Mouse (Mus musculus): ENCODE results near the gene Syna. TPM values are rescaled to one million over a fixed set of nuclear protein-coding genes. Genes with fewer than 3 reads are reported as not detected.

Gene Syna
- polyA plus RNA-seq, 1 experiment from 2014 or later, result 0.07 TPM

DNA sequence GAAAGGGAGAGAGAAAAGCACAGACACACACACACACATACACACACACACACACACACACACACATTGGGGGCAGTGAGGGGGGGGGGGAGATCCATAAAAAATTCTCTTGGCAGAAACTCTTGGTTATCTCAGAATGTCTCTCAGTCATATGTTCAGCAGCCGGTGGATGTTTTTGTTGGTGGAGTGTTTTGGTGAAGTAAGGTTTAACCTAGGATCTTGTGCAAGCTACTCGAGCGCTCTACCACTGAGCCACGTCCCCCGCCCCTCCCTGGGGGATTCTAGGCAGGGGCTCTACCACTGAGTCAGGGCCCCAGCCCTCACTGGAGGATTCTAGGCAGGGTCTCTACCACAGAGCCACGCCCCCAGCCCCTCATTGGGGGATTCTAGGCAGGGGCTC, 23.9 kb downstream of the Syna start:
- Histone ChIP-seq H3K27me3 (ENCODE audit: control insufficient read depth, insufficient read depth, low read length) (no peaks in the 10 kb centered on the region), H3K4me3 (ENCODE audit: low read depth, low read length) (no peak overlapping the region), H3K9me3 (ENCODE audit: control insufficient read depth, low read length) (no peaks in the 10 kb centered on the region), H3K27ac (replicated peaks) (no peak overlapping the region), H3K36me3 (ENCODE audit: control insufficient read depth, insufficient read depth, low read length) (peaks cover 8% of the 10 kb centered on the region; the same call in 1 of the 2 replicates), H3K4me1 (replicated peaks; ENCODE audit: control insufficient read depth, insufficient read depth) (peaks cover 7% of the 10 kb centered on the region), H3K9ac (ENCODE audit: low read length) (no peak overlapping the region), H3K4me2 (replicated peaks; ENCODE audit: low read depth) (no peak overlapping the region)
- WGBS, result 76% methylated on average over 6 of the region's 6 CpGs
- no peak for DNase-seq (ENCODE audit: low spot score)
- TF ChIP-seq EP300 (optimal IDR thresholded peaks at IDR 0.05) (no peak), CTCF (IDR thresholded peaks at IDR 0.05; ENCODE audit: low read depth) (no peak)
- no peak for ATAC-seq (ENCODE audit: low FRiP score, low TSS enrichment)

DNA sequence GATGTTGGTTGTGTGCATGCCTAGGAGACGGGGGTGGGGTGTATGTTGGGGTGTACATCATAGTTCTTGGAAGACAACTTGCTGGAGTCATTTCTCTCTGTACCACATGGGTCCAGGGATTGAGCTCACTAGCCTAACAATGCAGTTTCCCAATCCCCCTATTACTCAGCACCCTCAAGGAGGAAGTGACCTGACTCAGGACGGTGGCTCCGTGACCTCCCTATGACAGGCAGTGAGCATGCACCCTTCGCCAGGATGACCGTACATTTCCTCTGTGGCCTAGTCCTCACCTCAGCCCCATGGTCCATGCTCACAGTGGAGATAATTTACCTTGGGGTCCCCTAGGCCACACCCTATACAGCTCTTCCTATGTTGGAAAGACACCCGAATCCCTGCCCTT, 27.6 kb downstream of the Syna start:
- Histone ChIP-seq H3K36me3 (ENCODE audit: control insufficient read depth, insufficient read depth, low read length) (peaks cover 8% of the 10 kb centered on the region; the same call in 1 of the 2 replicates), H3K9ac (ENCODE audit: low read length) (no peak overlapping the region), H3K4me2 (replicated peaks; ENCODE audit: low read depth) (no peak overlapping the region), H3K4me1 (replicated peaks; ENCODE audit: control insufficient read depth, insufficient read depth) (no peaks in the 10 kb centered on the region), H3K4me3 (ENCODE audit: low read depth, low read length) (no peak overlapping the region), H3K27ac (replicated peaks) (no peak overlapping the region), H3K27me3 (ENCODE audit: control insufficient read depth, insufficient read depth, low read length) (no peaks in the 10 kb centered on the region), H3K9me3 (ENCODE audit: control insufficient read depth, low read length) (no peaks in the 10 kb centered on the region)
- TF ChIP-seq CTCF (IDR thresholded peaks at IDR 0.05; ENCODE audit: low read depth) (no peak), EP300 (optimal IDR thresholded peaks at IDR 0.05) (no peak)
- DNase-seq (ENCODE audit: low spot score) (no peak), ATAC-seq (ENCODE audit: low FRiP score, low TSS enrichment) (no peak)
- 94% methylated on average over 6 of the region's 6 CpGs for whole genome bisulfite sequencing

- Histone ChIP-seq H3K9ac (ENCODE audit: low read length) (no peak overlapping the region), H3K4me1 (replicated peaks; ENCODE audit: control insufficient read depth, insufficient read depth) (no peaks in the 10 kb centered on the region), H3K27ac (replicated peaks) (no peak overlapping the region), H3K9me3 (ENCODE audit: control insufficient read depth, low read length) (no peaks in the 10 kb centered on the region), H3K4me2 (replicated peaks; ENCODE audit: low read depth) (no peak overlapping the region), H3K27me3 (ENCODE audit: control insufficient read depth, insufficient read depth, low read length) (no peaks in the 10 kb centered on the region), H3K4me3 (ENCODE audit: low read depth, low read length) (no peak overlapping the region), H3K36me3 (ENCODE audit: control insufficient read depth, insufficient read depth, low read length) (peaks cover 5% of the 10 kb centered on the region; the same call in 1 of the 2 replicates)
- no peak for TF ChIP-seq EP300 (optimal IDR thresholded peaks at IDR 0.05)
- no peak for TF ChIP-seq CTCF (IDR thresholded peaks at IDR 0.05; ENCODE audit: low read depth)
- DNase-seq (ENCODE audit: low spot score) (no peak), ATAC-seq (ENCODE audit: low FRiP score, low TSS enrichment) (no peak)
- 72% methylated on average over 9 of the region's 9 CpGs for WGBS
Measured at GRCm38 (mm10) chr5:134531585-134531984, 28.4 kb downstream of the Syna start.

DNA sequence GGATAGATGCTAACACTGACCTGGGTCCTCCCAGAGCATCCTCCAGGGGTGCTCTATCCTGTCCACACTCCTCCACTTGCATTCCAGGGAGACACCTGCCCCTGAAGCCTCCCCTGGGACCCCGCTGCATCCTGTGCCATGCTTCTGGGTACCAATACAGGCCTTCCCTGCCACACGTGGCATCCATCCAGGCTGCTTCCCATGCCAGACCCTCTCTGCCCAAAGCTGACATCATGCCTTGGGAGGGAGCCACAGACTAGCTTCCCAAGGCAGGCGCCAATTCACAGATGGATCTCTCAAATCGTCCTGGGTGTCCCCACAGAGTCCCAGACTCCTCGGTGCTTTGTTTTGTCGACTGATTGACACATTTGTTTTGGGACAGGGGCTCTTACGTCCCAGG, 29.1 kb downstream of the Syna start:
- no peaks in the 10 kb centered on the region for H3K4me1 ChIP-seq (replicated peaks; ENCODE audit: control insufficient read depth, insufficient read depth)
- H3K4me3 ChIP-seq (ENCODE audit: low read depth, low read length), result no peak overlapping the region
- H3K4me2 ChIP-seq (replicated peaks; ENCODE audit: low read depth), result no peak overlapping the region
- TF ChIP-seq CTCF (IDR thresholded peaks at IDR 0.05; ENCODE audit: low read depth) (no peak), EP300 (optimal IDR thresholded peaks at IDR 0.05) (no peak)
- 71% methylated on average over 7 of the region's 7 CpGs for WGBS
- ATAC-seq (ENCODE audit: low FRiP score, low TSS enrichment), result no peak
- H3K9ac ChIP-seq (ENCODE audit: low read length), result no peak overlapping the region
- H3K27ac ChIP-seq (replicated peaks), result no peak overlapping the region
- no peaks in the 10 kb centered on the region for H3K27me3 ChIP-seq (ENCODE audit: control insufficient read depth, insufficient read depth, low read length)
- H3K36me3 ChIP-seq (ENCODE audit: control insufficient read depth, insufficient read depth, low read length), result peaks cover 5% of the 10 kb centered on the region; the same call in 1 of the 2 replicates
- H3K9me3 ChIP-seq (ENCODE audit: control insufficient read depth, low read length), result no peaks in the 10 kb centered on the region
- peak; percentile 38 for DNase-seq (ENCODE audit: low spot score)

DNA sequence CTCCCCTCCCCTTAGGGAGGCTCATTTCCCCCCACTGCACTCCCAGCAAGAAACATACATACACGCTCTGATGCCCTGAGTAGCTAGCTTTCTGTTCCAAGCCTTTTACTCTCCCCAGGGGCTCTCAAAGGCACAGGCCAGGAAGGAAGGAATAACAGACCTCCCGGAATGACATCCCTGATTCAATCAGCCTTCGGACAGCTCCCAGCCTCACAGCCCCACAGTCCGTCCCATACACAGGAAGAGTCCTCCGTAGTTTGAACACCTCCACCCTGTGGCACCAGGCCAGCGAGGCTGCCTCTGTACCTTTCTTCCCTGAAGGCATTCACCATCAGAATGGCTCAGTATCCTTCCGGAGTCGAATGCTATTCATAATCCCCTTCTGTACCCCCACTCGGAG, 31.5 kb downstream of the Syna start:
- H3K4me1 ChIP-seq (replicated peaks; ENCODE audit: control insufficient read depth, insufficient read depth), result no peaks in the 10 kb centered on the region
- no peak overlapping the region for H3K4me3 ChIP-seq (ENCODE audit: low read depth, low read length)
- peaks cover 2% of the 10 kb centered on the region; the same call in 1 of the 2 replicates for H3K36me3 ChIP-seq (ENCODE audit: control insufficient read depth, insufficient read depth, low read length)
- ATAC-seq (ENCODE audit: low FRiP score, low TSS enrichment) (no peak), DNase-seq (ENCODE audit: low spot score) (no peak)
- no peak for TF ChIP-seq EP300 (optimal IDR thresholded peaks at IDR 0.05)
- no peak for TF ChIP-seq CTCF (IDR thresholded peaks at IDR 0.05; ENCODE audit: low read depth)
- H3K27ac ChIP-seq (replicated peaks), result no peak overlapping the region
- H3K9ac ChIP-seq (ENCODE audit: low read length), result no peak overlapping the region
- H3K27me3 ChIP-seq (ENCODE audit: control insufficient read depth, insufficient read depth, low read length), result no peaks in the 10 kb centered on the region
- 50% methylated on average over 9 of the region's 9 CpGs for WGBS
- no peaks in the 10 kb centered on the region for H3K9me3 ChIP-seq (ENCODE audit: control insufficient read depth, low read length)
- no peak overlapping the region for H3K4me2 ChIP-seq (replicated peaks; ENCODE audit: low read depth)

DNA sequence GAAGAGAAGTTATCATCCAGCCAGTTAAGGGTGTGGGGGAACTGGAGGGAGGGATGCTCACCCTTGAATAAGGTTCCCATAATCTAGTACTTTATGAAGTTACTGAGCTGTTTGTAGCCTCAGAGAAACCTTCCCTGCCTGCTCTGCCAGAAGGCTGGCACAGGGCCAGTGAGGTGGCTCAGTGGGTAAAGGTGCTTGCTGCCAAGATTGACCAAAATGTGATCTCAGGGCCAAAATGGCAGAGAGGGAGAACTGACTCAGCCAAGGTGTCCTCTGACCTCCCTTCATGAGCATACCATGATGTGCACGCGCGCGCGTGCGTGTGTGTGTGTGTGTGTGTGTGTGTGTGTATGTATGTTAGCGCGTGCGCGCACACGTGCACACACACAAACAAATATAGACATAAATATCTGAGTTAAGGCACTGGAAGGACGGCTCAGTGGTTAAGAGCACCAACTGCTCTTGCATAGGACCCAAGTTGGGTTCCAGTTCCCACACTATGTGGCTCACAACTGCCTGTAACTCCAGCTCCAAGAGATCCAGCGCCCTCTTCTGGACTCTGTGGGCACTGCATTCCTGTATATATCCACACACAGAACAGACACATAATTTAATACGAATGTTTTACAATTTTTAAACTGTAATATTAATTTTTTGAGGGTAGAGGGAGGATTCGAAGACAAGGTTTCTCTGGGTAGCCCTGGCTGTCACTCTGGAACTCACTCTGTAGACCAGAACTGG, 33.8 kb downstream of the Syna start:
- H3K27me3 ChIP-seq (ENCODE audit: control insufficient read depth, insufficient read depth, low read length), result no peaks in the 10 kb centered on the region
- H3K9ac ChIP-seq (ENCODE audit: low read length), result no peak overlapping the region
- H3K4me3 ChIP-seq (ENCODE audit: low read depth, low read length), result no peak overlapping the region
- H3K27ac ChIP-seq (replicated peaks), result no peak overlapping the region
- no peak for DNase-seq (ENCODE audit: low spot score)
- 0 out of 2 replicates have a peak, but pooled peaks cover 3% of the 10 kb centered on the region for H3K36me3 ChIP-seq (ENCODE audit: control insufficient read depth, insufficient read depth, low read length)
- no peaks in the 10 kb centered on the region for H3K4me1 ChIP-seq (replicated peaks; ENCODE audit: control insufficient read depth, insufficient read depth)
- H3K4me2 ChIP-seq (replicated peaks; ENCODE audit: low read depth), result no peak overlapping the region
- H3K9me3 ChIP-seq (ENCODE audit: control insufficient read depth, low read length), result no peaks in the 10 kb centered on the region
- no peak for ATAC-seq (ENCODE audit: low FRiP score, low TSS enrichment)
- no peak for TF ChIP-seq EP300 (optimal IDR thresholded peaks at IDR 0.05)
- TF ChIP-seq CTCF (IDR thresholded peaks at IDR 0.05; ENCODE audit: low read depth), result peak; percentile 45
- WGBS, result 90% methylated on average over 15 of the region's 15 CpGs
